Mouse (Mus musculus): ENCODE results near the gene Gm42715. TPM values are rescaled to one million over a fixed set of nuclear protein-coding genes. Genes with fewer than 3 reads are reported as not detected.

Gene Gm42715
- total RNA-seq, 2 experiments from 2014 or later, result 10.6 to 11.6 TPM

DNA sequence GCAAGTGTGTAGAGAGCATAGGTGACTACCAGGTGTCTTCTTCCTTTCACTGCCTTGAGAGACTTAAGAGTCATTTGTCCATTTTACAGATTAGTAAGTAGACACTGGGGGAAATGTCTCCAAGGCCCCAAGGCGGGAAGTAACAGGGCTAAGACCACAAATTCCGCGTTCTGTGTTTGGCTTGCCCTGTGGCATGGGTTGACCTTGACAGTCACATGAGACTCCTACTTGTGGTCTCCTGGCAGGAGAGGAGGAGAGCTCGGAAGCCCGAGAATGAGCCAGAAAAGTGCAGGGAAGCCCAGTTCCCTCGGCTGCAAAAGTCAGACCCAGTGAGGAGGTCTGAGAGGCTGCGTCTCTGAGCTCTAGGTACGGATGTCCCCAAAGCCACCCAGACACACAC is 94.1 kb downstream of the Gm42715 start:
- intact Hi-C loops (cut with DNase I), result loop anchor here (10.0 kb wide), 1 partner anchor 269 kb away; the partner anchor contains the start of gene Zfp768
- no peak for DNase-seq (ENCODE audit: low spot score in 2 of 2)

GRCm38 (mm10) chr7:127614091-127614490 is 94.7 kb downstream of the Gm42715 start:
- intact Hi-C loops (cut with DNase I), result loop anchor here (1.0 to 10.0 kb wide), 2 partner anchors 23 to 269 kb away; partner anchors contain the start of gene Zfp768
- no peak for DNase-seq (ENCODE audit: low spot score in 2 of 2)

DNA sequence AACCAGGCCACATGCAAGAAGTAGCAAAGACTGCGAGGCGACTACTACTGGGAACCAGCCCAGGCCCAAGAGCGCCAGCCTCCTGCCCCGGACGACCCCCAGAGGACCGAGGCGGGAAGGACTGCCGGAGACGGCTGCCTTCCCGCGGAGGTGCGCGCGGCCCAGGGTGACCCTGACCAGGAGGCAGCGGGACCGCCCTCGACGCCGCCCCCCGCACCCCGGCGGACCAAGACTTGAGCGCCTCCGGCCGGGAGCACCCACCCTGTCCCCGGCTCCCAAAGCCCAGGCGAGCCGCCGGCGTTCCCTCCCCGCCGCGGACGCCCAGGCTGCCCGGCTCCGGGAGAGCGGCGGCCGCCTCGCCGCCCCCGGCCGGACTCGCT is 95.1 kb downstream of the Gm42715 start:
- peak in 1 of 2 experiments; percentile 27 for DNase-seq (ENCODE audit: low spot score in 2 of 2)
- intact Hi-C loops (cut with DNase I), result loop anchor here (1.0 to 10.0 kb wide), 2 partner anchors 23 to 270 kb away; partner anchors contain the start of gene Zfp768

DNA sequence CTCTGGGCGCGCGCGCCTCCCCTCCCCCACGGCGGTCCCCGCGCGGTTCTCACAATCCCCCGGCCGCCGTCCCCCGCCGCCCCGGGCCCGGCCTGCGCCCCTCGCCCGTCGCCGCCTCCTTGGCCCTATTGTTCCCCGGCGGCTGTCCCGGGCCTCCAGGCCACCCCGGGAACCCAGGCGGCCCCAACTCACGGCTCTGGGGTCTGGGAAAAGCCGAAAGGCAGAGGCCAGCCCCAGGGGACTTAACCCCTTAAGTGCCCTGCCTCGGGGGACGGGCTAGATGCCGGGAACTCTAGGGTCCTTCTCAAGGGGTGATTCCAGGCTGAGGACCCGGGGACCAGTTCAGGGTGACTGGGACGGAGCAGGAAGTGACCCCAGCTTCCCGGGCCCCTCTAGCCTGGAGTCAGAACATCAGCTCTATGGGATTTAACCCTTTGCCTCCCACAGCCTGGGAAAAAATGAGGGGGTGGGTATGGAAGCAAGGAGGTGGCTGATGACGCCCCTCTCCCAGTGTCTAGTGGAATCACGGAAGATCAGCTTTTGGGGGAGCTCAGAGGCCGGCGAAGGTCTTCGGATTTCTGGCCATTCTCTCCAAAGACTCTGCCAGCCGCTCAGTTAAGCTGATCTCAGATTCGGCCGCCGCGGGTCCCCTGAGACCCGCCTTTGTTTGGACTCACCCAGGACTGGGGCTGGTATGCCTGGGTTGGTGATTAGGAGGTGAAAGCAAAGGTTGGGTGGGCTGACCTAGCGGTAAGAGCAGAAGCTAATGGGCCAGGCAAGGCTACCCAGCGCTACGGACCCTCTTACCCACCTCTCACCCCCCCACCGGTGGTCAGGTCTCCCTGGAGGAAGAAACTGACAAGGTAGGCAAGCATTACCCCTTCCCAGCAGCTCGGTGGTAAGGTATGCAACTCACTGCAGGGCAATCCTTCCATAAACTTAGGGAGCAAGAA is 95.8 kb downstream of the Gm42715 start, which contains the start of gene Zfp629:
Gene Zfp629, minus strand, starts transcription at position 907 of the 953 bp plus-strand sequence.
- intact Hi-C loops (cut with DNase I), result loop anchor here (1.0 to 10.0 kb wide), 2 partner anchors 22 to 270 kb away; partner anchors contain the start of gene Zfp768
- peak; percentile 79 to 86 for DNase-seq (ENCODE audit: low spot score in 2 of 2)

GRCm38 (mm10) chr7:127616336-127616735 is 97.0 kb downstream of the Gm42715 start:
- DNase-seq (ENCODE audit: low spot score in 2 of 2), result no peak
- intact Hi-C loops (cut with DNase I), result loop anchor here (10.0 kb wide), 1 partner anchor 272 kb away; the partner anchor contains the start of gene Zfp768

Small RNAs within 50 kb of the gene (microRNA-seq; reads per million reads assigned to microRNA genes)
- gene Gm47278, result 0 reads per million in 2 experiments
- 0 reads per million in 2 experiments for gene Mir7060

Other genes with a start within 250 kb of the Gm42715 start
- gene Sephs2, start 245.5 kb upstream of the Gm42715 start, total RNA-seq (2021), result 10 to 100 TPM; 40.5 to 41.3 TPM
- gene Itgal, start 223.3 kb upstream of the Gm42715 start, total RNA-seq (2021), result under 1 TPM; 0.34 to 0.94 TPM
- 10 to 100 TPM; 11.7 TPM for gene Zfp768, start 174.0 kb upstream of the Gm42715 start, total RNA-seq (2021)
- gene Zfp747, start 143.5 kb upstream of the Gm42715 start, total RNA-seq (2021), result 1 to 10 TPM; 5.4 to 6.7 TPM
- gene 9130019O22Rik, start 132.4 kb upstream of the Gm42715 start, total RNA-seq (2021), result 1 to 10 TPM; 2.8 to 4.0 TPM
- gene E430018J23Rik, start 126.0 kb upstream of the Gm42715 start, total RNA-seq (2021), result 1 to 10 TPM; 6.6 to 7.9 TPM
- gene Zfp764, start 112.8 kb upstream of the Gm42715 start, total RNA-seq (2021), result 1 to 10 TPM; 4.5 TPM
- 10 to 100 TPM; 13.0 to 16.8 TPM for gene Zfp688, start 97.5 kb upstream of the Gm42715 start, total RNA-seq (2021)
- gene Zfp689, start 70.4 kb upstream of the Gm42715 start, total RNA-seq (2021), result 1 to 10 TPM; 5.8 to 8.2 TPM
- gene Prr14, start 60.0 kb upstream of the Gm42715 start, total RNA-seq (2021), result 10 to 100 TPM; 27.1 to 32.2 TPM
- gene Fbrs, start 40.4 kb upstream of the Gm42715 start, total RNA-seq (2021), result 10 to 100 TPM; 56.2 to 56.9 TPM
- gene Srcap, start 7.6 kb upstream of the Gm42715 start, total RNA-seq (2021), result 100 to 1,000 TPM; 101 to 116 TPM
- not detected for gene Tmem265, start 41.8 kb downstream of the Gm42715 start, total RNA-seq (2021)
- 10 to 100 TPM; 76.9 to 89.1 TPM for gene Phkg2, start 53.8 kb downstream of the Gm42715 start, total RNA-seq (2021)
- gene Ccdc189, start 69.0 kb downstream of the Gm42715 start, total RNA-seq (2021), result 1 to 10 TPM; 6.8 to 7.7 TPM
- 10 to 100 TPM; 69.4 to 71.4 TPM for gene Rnf40, start 69.2 kb downstream of the Gm42715 start, total RNA-seq (2021)
- 10 to 100 TPM; 22.2 to 24.8 TPM for gene Zfp629, start 96.2 kb downstream of the Gm42715 start, total RNA-seq (2021)
- gene Bcl7c, start 189.3 kb downstream of the Gm42715 start, total RNA-seq (2021), result 10 to 100 TPM; 37.6 to 43.0 TPM
- gene Ctf1, start 193.2 kb downstream of the Gm42715 start, total RNA-seq (2021), result 1 to 10 TPM; 2.6 to 3.4 TPM
- gene Ctf2, start 212.6 kb downstream of the Gm42715 start, total RNA-seq (2021), result not detected
- gene Fbxl19, start 225.0 kb downstream of the Gm42715 start, total RNA-seq (2021), result 10 to 100 TPM; 81.3 to 88.2 TPM